Mouse (Mus musculus): ENCODE measurements at regions not wholly inside any gene's neighbourhood (a gene's known extent, or its start where the extent isn't known, plus 50 kb on each side); places are given as distances from the start of the nearest gene placed in this dataset.

DNA sequence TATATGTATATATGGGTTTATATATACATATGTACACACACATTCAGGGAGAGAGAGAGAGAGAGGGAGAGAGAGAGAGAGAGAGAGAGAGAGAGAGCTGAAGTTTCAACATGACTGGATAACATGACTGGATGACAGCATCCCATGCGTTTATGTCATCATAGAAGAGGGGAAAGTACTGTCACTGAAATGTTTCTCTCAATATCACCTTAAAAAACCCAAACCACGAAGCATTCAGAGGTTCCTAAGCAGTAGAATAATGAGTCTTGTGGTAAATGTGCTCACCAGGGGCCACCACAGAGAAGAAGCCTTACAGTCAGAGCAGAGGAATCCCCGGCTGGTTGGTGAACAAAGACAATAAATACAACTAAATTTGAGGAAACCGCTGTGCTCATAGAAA, 342.9 kb upstream of the Adamts16 start:
- TF ChIP-seq EP300 (IDR thresholded peaks at IDR 0.05; ENCODE audit: low read length) (peak; percentile 71), CTCF (conservative IDR thresholded peaks at IDR 0.05 in 1 of 2, IDR thresholded peaks at IDR 0.05 in 1 of 2; ENCODE audit: low read depth in 2 of 2, low read length in 2 of 2) (no peak), TBP (conservative IDR thresholded peaks at IDR 0.05; ENCODE audit: low read depth, low read length) (no peak), NRF1 (IDR thresholded peaks at IDR 0.05; ENCODE audit: low read depth, low read length) (no peak), POLR2A (IDR thresholded peaks at IDR 0.05; ENCODE audit: low read depth, low read length) (no peak)

All from CH12.LX (cell line).